Mouse (Mus musculus): ENCODE measurements around the gene Epm2aip1. TPM values are rescaled to one million over a fixed set of nuclear protein-coding genes. Genes with fewer than 3 reads are reported as not detected.

The Epm2aip1 gene
- total RNA-seq, 2 experiments from 2014 or later: 38.2 to 44.2 TPM

DNA sequence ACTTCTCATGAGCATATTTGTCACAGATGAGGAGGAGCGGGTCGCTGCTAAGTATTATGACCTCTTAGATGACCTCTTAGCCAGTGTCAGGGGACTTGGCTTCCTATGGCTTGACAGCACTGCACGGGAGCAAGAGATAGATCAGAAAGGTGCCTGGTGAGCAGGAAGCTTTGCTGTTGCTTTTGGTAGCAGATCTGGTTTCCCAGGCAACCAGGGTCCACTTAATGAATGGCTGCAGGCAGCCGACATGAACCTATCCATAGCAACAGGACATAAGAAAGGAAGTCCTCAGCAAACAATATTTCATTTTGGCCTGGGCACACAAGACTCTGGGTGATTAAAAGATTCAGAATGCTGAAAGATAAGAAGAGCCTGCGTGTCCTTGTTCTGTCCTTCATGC lies 13.9 kb downstream of the Epm2aip1 start:
- no peak for DNase-seq (ENCODE audit: low spot score in 2 of 2)

DNA sequence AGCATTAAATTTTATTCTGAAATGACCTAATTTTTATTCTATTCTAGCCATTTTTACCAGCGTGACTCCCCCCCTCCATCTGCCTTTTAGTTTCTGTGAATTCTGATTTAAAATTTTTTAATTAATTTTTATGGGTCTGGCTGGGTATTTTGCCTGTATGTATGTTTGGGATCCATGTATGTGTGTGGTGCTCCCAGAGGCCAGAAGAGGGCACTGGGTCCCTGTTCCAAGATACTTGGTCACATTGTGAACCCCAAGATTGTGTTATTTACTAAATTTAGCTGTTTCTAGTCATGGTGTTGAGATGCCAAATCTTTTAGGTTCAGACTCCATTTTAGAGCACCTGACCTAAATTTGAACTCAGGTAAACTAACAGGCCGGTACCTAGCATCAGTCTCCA lies 14.7 kb downstream of the Epm2aip1 start:
- DNase-seq (ENCODE audit: low spot score in 2 of 2): no peak

DNA sequence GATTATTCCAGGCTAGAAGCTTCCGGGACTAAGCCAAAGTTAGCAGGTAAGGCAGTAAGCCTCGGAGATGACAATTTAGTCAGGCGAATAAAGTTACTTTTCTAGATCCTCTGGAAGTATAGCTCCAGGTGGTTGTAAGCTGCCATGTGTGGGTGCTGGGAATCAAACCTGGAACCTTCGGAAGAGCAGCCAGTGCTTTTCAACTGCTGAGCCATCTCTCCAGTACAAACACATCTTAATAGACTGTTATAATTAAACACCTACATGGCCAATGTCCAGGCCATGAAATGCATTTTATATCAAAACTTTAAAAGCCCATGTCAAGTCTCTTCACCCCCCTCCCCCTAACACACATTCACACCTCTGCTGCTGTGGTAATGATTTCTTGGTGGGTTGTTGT lies 16.2 kb downstream of the Epm2aip1 start:
- no peak for DNase-seq (ENCODE audit: low spot score in 2 of 2)

DNA sequence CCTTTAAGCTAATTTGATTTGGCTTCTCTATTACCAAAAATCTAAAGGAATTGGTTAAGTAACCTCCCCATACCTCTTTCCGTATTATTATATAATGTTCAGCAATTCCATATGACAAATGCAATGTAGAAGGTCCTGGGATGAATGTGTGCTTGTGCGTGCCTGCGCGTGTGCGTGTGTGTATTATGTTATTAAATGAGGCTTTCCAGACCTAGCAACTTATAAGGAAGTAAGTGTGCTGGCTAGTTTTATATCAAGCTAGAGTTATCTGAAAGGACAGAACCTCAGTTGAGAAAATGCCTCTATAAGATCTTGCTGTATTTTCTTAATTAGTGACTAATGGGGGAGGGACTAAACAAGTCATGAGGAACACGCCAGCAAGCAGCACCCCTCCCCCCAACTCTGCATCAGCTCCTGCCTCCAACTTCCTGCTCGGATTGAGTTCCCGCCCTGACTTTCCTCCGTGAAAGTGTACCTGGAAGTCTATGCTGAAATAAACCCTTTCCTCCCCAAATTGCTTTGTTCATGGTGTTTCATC lies 17.6 kb downstream of the Epm2aip1 start:
- DNase-seq (ENCODE audit: low spot score in 2 of 2): no peak

DNA sequence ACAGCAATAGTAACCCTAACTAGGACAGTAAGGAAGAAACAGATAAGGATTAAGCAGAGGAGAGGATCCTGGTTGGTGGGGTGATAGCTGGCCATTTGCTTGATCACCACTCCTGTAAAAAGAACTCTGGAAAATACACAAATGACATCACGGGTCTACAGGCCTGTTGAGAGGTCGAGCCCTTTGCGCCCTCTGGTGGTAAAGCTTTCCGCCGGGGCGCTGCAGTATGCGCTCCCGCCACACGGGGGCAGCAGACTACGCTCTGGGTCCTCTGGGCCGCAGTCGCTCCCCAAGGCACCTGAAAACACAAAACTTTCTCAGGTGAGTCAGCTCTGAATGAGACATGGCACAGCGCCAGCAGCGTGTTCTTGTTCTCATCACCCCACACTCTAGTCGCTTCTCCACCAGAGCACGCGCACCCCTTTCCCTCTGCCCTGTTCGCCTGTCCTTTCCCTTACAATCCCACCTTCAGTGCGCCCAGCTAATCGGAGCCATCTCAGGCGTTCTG lies 18.2 kb downstream of the Epm2aip1 start:
- DNase-seq (ENCODE audit: low spot score in 2 of 2): peak; percentile 78 to 80

DNA sequence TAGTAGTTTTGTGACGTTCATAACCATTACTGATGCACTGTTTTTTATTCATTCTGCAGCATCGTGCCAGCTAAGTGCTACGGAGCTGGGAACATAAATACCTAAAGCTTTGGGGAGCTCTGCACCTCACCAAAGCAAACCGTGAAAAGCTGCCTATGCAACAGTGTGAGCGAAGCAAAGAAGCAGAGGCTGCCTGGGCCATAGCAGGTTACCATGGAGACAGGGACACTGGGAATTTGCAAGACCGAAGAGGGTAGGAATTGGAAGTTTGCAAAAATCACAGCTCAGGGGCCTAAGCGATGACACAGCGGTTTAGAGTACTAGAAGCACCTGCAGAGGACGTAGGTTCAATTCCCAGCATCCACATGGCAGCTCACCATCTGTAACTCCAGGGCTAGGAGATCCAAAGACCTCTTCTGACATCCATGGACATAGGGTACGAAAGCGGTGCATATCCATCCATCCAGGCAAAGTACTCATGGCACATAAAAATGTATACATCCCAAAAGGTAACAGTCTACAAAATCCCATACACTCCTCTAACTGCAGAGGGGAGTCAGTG lies 18.9 kb downstream of the Epm2aip1 start:
- DNase-seq (ENCODE audit: low spot score in 2 of 2): no peak

DNA sequence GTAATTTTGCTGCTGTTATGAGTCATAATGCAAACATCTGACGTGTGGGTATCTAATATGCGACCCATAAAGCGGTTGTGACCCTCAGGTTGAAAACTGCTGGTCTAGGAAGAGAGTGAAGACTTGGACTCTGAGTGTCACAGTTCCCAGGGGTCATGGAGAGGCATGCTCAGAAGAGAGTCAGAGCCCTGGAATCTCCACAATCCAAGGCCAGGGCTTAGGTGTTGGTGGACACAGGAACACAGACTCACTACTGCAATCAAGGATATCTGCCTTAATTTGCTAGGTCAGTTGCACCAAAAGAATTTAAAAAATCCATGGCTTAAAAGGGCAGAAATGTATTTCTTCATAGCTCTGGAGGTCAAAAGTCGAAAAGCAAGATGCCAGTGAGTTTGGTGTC lies 21.5 kb downstream of the Epm2aip1 start:
- DNase-seq (ENCODE audit: low spot score in 2 of 2): no peak

DNA sequence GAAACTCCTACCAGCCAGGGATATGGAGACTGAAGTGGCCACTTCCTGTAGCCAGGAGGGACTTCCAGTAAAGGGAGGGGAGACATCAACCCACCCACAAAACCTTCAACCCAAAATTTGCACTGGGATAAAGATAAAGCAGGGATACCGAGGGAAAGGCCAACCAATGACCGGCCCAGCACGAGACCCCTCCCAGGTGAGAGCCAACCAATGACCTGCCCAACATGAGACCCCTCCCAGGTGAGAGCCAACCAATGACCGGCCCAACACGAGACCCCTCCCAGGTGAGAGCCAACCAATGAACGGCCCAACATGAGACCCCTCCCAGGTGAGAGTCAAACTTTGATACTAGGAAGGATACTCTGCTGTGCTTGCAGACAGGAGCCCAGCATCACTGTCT lies 23.2 kb downstream of the Epm2aip1 start:
- DNase-seq (ENCODE audit: low spot score in 2 of 2): no peak

DNA sequence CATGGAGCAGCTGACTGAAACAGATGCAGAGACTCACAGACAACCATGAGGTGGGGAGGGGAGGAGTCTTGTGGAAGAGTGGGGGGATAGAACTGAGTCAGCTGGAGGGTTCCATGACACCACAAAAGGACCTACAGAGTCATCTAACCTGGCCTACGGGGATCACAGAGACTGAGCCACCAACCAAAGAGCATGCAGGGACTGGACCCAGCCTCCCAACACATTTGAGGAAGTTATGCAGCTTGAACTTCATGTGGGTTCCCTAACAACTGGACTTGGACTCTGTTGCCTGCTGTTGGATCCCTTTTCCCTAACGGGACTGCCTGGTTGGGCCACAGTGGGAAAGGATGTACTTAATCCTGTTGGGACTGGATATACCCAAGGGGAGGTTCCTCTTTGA lies 23.6 kb downstream of the Epm2aip1 start:
- DNase-seq (ENCODE audit: low spot score in 2 of 2): no peak

DNA sequence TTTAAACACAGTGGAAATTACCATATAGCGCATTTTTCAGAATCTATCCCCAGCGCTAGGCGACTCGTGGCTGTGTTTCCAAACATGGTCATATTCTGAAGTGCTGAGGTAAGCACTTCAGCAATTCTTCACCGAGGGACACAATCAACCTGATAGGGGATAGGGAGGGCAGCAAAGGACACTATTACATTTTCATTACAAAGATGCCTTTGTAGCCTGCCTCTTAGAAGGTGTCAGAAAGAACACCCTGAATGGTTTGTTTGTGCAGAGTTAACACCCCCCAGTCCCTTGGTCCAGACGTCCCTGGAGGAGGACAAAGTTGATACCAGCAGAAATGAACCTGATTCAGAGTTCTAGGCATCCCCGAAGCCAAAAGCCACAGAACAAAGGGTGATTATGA lies 24.7 kb downstream of the Epm2aip1 start:
- no peak for DNase-seq (ENCODE audit: low spot score in 2 of 2)

DNA sequence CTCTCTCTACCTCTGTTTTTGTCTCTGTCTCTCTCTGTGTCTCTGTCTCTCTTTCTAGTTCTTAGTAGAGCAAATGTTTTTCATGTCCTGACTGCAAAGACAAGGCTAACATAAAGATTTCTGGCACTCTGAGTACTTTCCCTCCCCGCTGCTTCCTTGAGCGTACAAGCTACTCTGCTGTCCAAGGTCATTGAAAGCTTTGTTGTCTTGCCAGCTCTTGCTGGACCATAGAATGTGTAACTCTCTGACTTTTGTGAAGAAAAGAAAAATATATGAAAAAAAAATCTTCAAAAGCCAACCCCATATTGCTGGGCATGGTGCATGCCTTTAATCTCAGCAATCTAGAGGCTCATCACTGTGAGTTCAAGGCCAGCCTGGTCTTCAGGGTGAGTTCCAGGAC lies 26.9 kb downstream of the Epm2aip1 start:
- no peak for DNase-seq (ENCODE audit: low spot score in 2 of 2)

DNA sequence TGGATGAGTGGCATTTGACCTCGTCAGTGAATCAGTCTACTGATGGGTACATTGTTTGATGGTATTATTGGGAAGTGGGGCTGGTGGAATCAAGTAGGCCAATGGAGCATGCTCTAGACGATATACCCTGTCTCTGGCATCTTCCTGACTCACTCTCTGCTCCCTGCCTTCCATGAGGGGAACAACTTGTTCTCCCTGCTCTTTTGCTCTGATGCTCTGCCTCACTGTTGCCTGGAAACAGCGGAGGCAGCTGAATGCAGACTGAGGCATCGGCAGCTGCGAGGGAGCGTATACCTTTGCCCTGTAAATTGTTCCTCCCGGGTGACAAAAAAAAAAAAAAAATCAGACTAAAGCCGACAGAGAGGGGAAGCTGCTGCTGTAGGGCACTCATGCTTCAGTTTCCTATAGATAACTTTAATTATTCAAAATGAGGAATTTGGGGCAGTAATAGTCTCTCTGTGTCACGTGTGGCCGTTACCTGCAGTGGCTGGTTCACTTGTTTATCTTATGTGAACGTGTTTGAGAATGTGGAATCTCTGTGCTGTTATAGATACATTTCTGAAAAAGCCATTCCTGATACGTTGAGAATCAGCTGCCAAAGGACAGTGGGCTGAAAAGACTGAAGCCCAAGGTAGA lies 30.6 kb downstream of the Epm2aip1 start:
- no peak for DNase-seq (ENCODE audit: low spot score in 2 of 2)

DNA sequence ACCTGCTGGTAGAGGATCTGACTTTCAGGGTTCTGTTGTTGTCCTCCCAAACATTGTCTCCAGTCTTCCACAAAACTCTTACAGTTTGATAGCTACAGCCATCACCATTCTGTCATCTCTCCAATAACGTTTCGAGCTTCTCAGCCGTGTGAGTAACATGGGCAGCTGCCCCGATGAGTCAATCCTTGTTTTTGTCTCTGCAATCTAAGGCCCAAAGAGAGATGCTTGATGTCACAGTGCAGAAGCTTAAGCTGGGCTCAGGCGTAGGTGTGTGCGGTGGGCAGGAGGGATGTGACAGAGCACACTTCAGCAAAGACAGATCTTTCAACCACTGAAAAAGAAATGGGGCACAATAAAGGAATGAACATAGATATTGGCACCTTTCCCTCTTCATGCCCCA lies 32.3 kb downstream of the Epm2aip1 start:
- DNase-seq (ENCODE audit: low spot score in 2 of 2): no peak

DNA sequence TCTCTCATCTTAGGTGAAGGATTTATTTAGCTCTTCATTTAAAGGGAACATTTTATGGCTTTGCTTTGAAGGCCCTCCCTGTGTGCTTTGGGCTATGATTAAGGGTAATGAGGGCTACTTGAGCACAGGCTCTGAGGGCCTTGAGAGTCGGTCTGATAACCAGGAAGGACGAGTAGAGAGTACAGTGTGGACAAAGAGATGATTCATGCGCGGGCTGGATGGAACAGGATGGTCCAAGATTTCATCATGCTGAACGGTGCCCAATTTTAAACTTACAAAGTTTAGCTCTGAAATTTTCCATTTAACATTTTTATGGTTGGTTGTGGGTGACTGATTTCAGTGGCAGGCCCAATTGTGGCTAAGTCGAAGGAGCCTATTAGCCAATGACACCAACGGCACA lies 34.4 kb downstream of the Epm2aip1 start:
- no peak for DNase-seq (ENCODE audit: low spot score in 2 of 2)

DNA sequence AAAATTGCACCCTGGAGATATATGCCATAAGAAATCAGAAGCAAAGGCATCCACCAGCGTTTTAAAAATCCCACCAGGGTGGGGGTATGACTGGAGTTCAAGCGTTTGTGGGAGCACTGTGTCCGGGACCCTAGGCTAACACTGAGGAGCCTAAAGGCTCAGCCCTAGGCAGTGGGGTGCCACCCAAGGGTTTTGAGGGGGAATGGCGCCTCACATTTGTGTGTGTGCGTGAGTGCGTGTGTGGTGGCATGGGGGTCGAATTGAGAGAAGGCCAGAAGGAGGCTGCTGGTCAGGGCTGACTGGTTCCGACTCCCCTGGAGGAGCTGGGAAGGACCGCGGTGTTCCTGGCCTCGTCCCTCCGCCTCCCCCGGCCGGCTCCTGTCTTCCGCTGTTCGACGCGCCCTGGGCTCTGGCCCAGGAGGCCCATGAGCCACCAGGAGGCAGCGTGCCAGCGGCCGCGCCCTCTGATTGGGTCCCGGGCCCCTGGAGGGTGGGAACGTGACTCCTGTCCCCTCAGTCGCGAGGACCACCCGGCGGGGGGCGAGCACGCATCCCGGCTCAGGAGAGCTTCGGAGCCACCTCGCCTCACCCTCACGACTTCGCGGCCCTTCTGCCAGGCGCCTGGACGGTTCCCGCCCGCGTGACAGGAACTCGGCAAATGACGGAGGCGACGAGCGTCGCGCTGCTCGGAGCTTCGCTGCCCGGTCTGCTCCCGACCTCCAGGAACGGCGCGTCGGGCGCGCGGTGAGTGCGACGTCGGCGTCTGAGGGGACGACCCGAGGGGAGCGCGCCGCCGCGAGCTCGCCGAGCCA lies 39.5 kb downstream of the Epm2aip1 start, which contains the start of gene Trank1:
Gene Trank1 (plus strand): TSS at position 709 of the 812 bp plus-strand sequence.
- DNase-seq (ENCODE audit: low spot score in 2 of 2): no peak

DNA sequence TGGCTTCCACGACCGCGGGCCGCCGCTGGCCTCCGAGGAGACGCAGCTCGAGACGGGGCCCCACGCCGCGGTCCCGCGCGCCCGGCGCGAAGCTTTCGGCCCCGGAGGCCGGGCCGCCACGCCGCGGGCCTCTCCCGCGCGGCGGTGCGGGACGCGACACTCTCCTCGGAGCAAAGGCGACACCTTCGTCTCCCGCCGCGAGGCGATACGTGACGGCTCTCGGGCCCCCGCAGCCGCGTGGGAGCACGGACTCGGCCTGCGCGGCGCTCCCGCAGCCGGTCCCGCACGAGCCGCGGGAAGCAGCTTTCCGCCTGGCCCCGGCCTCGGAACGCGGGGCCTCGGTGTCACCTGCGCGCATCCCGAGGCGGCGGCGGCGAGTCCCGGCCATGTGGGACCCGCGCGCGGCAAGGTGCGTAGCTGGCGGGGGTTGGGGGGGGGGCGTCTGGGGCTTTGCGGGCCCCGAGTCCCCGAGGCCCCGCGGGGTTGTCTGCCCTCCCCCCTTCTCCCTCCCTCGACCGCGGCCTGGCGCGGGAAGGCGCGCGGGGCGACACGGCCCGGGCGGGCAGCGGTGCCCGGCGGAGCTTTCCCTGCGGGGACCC lies 40.2 kb downstream of the Epm2aip1 start:
- no peak for DNase-seq (ENCODE audit: low spot score in 2 of 2)

DNA sequence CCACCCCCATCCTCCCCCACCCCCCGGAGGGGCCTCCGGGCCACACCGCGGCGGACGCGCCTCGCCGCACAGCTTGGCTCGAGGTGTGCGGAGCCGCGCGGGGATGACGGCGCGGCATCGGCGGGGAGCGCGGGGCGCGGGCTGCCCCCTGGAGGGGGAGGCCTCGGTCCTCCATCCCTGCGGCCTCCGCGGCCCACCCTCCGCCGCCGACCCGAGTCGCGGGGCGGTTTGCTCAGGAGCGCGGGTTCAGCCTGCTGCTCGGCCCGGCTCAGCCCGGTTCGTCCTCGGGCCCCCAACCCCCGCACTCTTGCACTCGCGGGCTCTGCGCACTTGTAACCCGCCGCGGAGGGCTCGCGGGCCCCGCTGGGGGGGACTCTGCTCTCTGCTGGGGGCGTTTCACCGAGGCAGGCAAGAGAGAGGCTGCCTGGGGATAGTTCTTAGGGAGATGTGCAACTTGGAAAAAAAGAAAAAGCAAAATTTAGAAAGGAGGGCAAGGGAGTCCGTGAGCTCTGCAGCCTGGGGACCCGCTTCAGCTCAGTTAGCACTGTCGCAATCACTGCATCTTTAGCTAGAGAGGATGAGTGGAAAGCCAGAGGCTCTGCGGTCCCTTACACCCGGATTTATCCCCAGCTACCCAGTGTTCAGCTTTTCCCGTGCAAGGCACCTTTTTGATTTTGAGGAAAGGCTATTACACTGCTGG lies 40.9 kb downstream of the Epm2aip1 start:
- no peak for DNase-seq (ENCODE audit: low spot score in 2 of 2)

DNA sequence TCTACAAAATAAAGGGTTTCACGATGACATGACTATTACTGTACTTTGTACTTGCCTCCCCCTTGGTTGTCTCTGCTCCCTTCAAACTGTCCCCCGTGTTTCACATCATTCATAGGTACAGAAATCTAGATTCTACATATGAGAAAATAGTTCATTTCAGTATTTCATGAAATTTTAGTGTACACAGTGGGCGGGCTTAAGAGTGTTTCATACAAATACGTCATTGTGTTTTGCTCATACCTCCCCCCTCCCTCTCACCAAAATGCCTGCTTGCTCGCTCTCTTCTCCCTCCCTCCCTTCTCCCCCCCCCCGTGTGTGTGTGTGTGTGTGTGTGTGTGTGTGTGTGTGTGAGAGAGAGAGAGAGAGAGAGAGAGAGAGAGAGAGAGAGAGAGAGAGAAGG lies 41.6 kb downstream of the Epm2aip1 start:
- DNase-seq (ENCODE audit: low spot score in 2 of 2): no peak

DNA sequence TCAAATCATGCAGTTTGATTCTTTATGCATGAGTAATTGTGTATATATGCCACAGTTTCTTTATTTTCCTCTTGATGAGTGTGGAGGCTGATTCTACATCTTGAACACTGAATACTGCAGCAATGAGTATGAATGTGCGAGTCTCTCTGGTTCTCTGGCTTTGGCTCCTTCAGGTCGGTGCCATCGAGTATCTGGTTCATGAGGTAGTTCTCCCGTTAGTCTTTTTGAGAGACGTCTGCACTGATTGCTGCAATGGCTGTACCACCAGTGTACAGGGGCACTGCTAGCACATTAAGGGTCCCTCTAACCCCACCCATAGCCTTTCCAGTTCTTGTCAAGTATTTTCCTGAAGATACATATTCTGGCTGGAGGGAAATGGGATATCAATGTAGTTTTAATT lies 42.1 kb downstream of the Epm2aip1 start:
- DNase-seq (ENCODE audit: low spot score in 2 of 2): no peak

DNA sequence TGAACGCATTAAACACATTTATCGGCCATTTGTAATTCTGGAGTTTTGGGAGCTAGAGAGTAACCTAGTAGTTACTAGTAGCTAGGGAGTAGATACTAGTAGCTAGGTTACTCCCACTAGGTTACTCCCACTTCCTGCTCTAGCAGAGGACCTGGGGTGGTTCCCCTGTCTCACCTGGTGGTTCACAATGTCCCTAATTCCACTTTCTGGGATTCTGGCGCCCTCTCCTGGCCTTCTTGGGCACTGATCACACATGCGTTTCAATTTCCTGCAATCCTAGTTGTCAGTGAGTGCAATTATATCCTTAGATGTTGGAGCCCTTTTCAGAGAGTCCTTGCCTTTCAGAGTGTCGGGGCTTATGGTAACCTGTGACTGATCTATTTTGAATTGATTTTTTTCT lies 42.5 kb downstream of the Epm2aip1 start:
- DNase-seq (ENCODE audit: low spot score in 2 of 2): peak in 1 of 2 experiments; percentile 26

DNA sequence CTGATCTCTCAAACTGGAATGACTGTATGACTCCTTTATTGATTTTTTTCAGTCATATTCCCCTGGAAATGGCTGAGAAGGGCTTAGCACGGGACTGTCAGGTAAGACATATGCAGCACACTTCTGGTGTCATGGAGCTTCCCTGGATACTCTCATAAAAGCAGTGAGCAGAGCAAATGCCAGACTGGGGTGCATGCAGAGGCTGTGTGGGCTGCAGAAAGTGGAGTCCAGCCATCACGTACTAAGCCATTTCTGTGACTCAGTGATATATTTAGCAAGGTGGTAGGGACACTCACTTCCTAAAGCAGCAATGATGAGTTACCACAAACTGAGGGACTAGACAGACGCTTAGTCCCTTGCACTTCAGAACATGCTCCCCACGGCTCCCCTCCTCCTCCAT lies 49.2 kb downstream of the Epm2aip1 start:
- no peak for DNase-seq (ENCODE audit: low spot score in 2 of 2)

Measured in gastrocnemius, postnatal 4 days (tissue).